Mouse (Mus musculus): ENCODE data around the gene Gm20532. TPM values are rescaled to one million over a fixed set of nuclear protein-coding genes. Genes with fewer than 3 reads are reported as not detected.

Gm20532 gene
- polyA plus RNA-seq, 1 experiment from 2014 or later = not detected

- H3K36me3 ChIP-seq (ENCODE audit: control insufficient read depth, insufficient read depth, low read length) = no peaks in the 10 kb centered on the region
- H3K27ac ChIP-seq (ENCODE audit: low read depth, low read length) = no peak overlapping the region
- no peaks in the 10 kb centered on the region for H3K4me1 ChIP-seq (replicated peaks; ENCODE audit: control insufficient read depth, insufficient read depth, low read length)
- no peak overlapping the region for H3K4me3 ChIP-seq (ENCODE audit: low read depth, low read length)
- ATAC-seq (ENCODE audit: low FRiP score) (no peak), DNase-seq (ENCODE audit: low spot score) (no peak)
- no peaks in the 10 kb centered on the region for H3K27me3 ChIP-seq (ENCODE audit: control insufficient read depth, insufficient read depth, low read length)
- H3K9ac ChIP-seq (ENCODE audit: low read depth, low read length) = no peak overlapping the region
- WGBS = 44% methylated on average over 4 of the region's 4 CpGs
- H3K4me2 ChIP-seq (replicated peaks; ENCODE audit: low read depth, low read length) = no peak overlapping the region
- no peaks in the 10 kb centered on the region for H3K9me3 ChIP-seq (ENCODE audit: control insufficient read depth, low read length)
Observed at GRCm38 (mm10) chr2:26575865-26576264, 10.6 kb upstream of the Gm20532 start.

- no peaks in the 10 kb centered on the region for H3K4me1 ChIP-seq (replicated peaks; ENCODE audit: control insufficient read depth, insufficient read depth, low read length)
- H3K4me2 ChIP-seq (replicated peaks; ENCODE audit: low read depth, low read length) = no peak overlapping the region
- DNase-seq (ENCODE audit: low spot score) (no peak), ATAC-seq (ENCODE audit: low FRiP score) (no peak)
- 49% methylated on average over 4 of the region's 4 CpGs for WGBS
- H3K9me3 ChIP-seq (ENCODE audit: control insufficient read depth, low read length) = no peaks in the 10 kb centered on the region
- H3K27me3 ChIP-seq (ENCODE audit: control insufficient read depth, insufficient read depth, low read length) = no peaks in the 10 kb centered on the region
- no peak overlapping the region for H3K27ac ChIP-seq (ENCODE audit: low read depth, low read length)
- H3K9ac ChIP-seq (ENCODE audit: low read depth, low read length) = no peak overlapping the region
- H3K36me3 ChIP-seq (ENCODE audit: control insufficient read depth, insufficient read depth, low read length) = no peaks in the 10 kb centered on the region
- H3K4me3 ChIP-seq (ENCODE audit: low read depth, low read length) = no peak overlapping the region
Observed at GRCm38 (mm10) chr2:26576462-26576861, 10.0 kb upstream of the Gm20532 start.

GRCm38 (mm10) chr2:26578369-26578768 is 8.1 kb upstream of the Gm20532 start:
- Histone ChIP-seq H3K4me2 (replicated peaks; ENCODE audit: low read depth, low read length) (no peak overlapping the region), H3K4me3 (ENCODE audit: low read depth, low read length) (no peak overlapping the region), H3K27ac (ENCODE audit: low read depth, low read length) (peak overlapping the region; percentile 60; the same call in 1 of the 2 replicates), H3K36me3 (ENCODE audit: control insufficient read depth, insufficient read depth, low read length) (no peaks in the 10 kb centered on the region), H3K9me3 (ENCODE audit: control insufficient read depth, low read length) (no peaks in the 10 kb centered on the region), H3K9ac (ENCODE audit: low read depth, low read length) (no peak overlapping the region), H3K27me3 (ENCODE audit: control insufficient read depth, insufficient read depth, low read length) (no peaks in the 10 kb centered on the region), H3K4me1 (replicated peaks; ENCODE audit: control insufficient read depth, insufficient read depth, low read length) (no peaks in the 10 kb centered on the region)
- DNase-seq (ENCODE audit: low spot score) (no peak), ATAC-seq (ENCODE audit: low FRiP score) (no peak)
- 40% methylated on average over 6 of the region's 6 CpGs for WGBS

- ATAC-seq (ENCODE audit: low FRiP score) (no peak), DNase-seq (ENCODE audit: low spot score) (no peak)
- H3K4me3 ChIP-seq (ENCODE audit: low read depth, low read length) = no peak within 1 kb of the TSS
- H3K27me3 ChIP-seq (ENCODE audit: control insufficient read depth, insufficient read depth, low read length) = no peaks in the 10 kb centered on the region
- no peaks in the 10 kb centered on the region for H3K4me1 ChIP-seq (replicated peaks; ENCODE audit: control insufficient read depth, insufficient read depth, low read length)
- H3K27ac ChIP-seq (ENCODE audit: low read depth, low read length) = no peak within 1 kb of the TSS
- H3K4me2 ChIP-seq (replicated peaks; ENCODE audit: low read depth, low read length) = no peak within 1 kb of the TSS
- WGBS = 83% methylated on average over 1 of the region's 1 CpGs
- H3K9ac ChIP-seq (ENCODE audit: low read depth, low read length) = no peak within 1 kb of the TSS
- H3K36me3 ChIP-seq (ENCODE audit: control insufficient read depth, insufficient read depth, low read length) = no peaks in the 10 kb centered on the region
- H3K9me3 ChIP-seq (ENCODE audit: control insufficient read depth, low read length) = no peaks in the 10 kb centered on the region
Observed at GRCm38 (mm10) chr2:26579714-26580113, 6.7 kb upstream of the Gm20532 start, which contains the start of gene Egfl7. TSS of gene Egfl7 (plus strand) at chr2:26580014.

DNA sequence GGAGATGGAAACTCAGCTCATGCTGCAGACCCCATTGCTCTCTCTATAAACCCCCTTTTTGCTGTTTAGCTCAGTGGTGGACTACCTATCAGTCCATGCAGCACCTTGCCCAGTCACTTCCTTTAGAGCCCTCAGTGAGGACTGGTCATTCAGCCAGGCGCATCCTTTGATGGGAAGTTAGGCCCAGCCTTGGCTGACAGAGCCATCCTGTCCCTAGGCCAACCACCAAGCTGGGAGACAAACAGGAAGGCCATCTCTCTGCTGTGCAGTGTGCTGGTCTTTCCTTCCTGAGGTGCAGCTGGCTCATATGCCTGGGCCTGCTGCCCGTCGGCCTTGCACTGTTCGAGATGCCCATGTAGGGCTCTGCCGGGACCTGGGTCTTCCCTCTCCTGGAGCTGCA is 5.7 kb upstream of the Gm20532 start:
- Histone ChIP-seq H3K4me2 (replicated peaks; ENCODE audit: low read depth, low read length) (no peak overlapping the region), H3K27me3 (ENCODE audit: control insufficient read depth, insufficient read depth, low read length) (no peaks in the 10 kb centered on the region), H3K9ac (ENCODE audit: low read depth, low read length) (no peak overlapping the region), H3K4me1 (replicated peaks; ENCODE audit: control insufficient read depth, insufficient read depth, low read length) (no peaks in the 10 kb centered on the region), H3K27ac (ENCODE audit: low read depth, low read length) (no peak overlapping the region), H3K36me3 (ENCODE audit: control insufficient read depth, insufficient read depth, low read length) (no peaks in the 10 kb centered on the region), H3K9me3 (ENCODE audit: control insufficient read depth, low read length) (no peaks in the 10 kb centered on the region), H3K4me3 (ENCODE audit: low read depth, low read length) (no peak overlapping the region)
- DNase-seq (ENCODE audit: low spot score) (no peak), ATAC-seq (ENCODE audit: low FRiP score) (no peak)
- 89% methylated on average over 5 of the region's 5 CpGs for WGBS

DNA sequence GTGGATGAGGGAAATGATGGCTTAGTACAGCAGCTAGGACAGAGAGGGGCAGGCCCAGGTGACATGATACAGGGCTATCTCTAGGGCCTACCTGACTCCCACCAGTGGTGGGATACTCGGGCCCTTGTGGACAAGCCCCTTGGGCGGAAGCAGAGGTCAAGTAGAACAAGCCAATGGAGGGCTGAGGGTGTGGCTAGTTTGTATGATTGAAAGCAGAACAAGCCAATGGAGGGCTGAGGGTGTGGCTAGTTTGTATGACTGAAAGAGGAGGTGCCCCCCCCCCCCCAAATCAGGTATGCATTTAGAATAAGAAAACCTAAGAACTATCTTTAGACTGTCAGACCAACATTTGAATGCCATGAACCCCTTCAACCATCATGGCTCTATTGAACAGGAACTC is 4.2 kb upstream of the Gm20532 start:
- H3K4me2 ChIP-seq (replicated peaks; ENCODE audit: low read depth, low read length) = no peak overlapping the region
- H3K9ac ChIP-seq (ENCODE audit: low read depth, low read length) = no peak overlapping the region
- ATAC-seq (ENCODE audit: low FRiP score) (no peak), DNase-seq (ENCODE audit: low spot score) (no peak)
- H3K4me1 ChIP-seq (replicated peaks; ENCODE audit: control insufficient read depth, insufficient read depth, low read length) = no peaks in the 10 kb centered on the region
- 55% methylated on average over 2 of the region's 2 CpGs for WGBS
- no peak overlapping the region for H3K4me3 ChIP-seq (ENCODE audit: low read depth, low read length)
- no peaks in the 10 kb centered on the region for H3K27me3 ChIP-seq (ENCODE audit: control insufficient read depth, insufficient read depth, low read length)
- no peaks in the 10 kb centered on the region for H3K36me3 ChIP-seq (ENCODE audit: control insufficient read depth, insufficient read depth, low read length)
- no peaks in the 10 kb centered on the region for H3K9me3 ChIP-seq (ENCODE audit: control insufficient read depth, low read length)
- no peak overlapping the region for H3K27ac ChIP-seq (ENCODE audit: low read depth, low read length)

GRCm38 (mm10) chr2:26582741-26583140 is 3.7 kb upstream of the Gm20532 start:
- no peak overlapping the region for H3K9ac ChIP-seq (ENCODE audit: low read depth, low read length)
- H3K9me3 ChIP-seq (ENCODE audit: control insufficient read depth, low read length) = no peaks in the 10 kb centered on the region
- no peak overlapping the region for H3K4me2 ChIP-seq (replicated peaks; ENCODE audit: low read depth, low read length)
- H3K36me3 ChIP-seq (ENCODE audit: control insufficient read depth, insufficient read depth, low read length) = no peaks in the 10 kb centered on the region
- H3K27ac ChIP-seq (ENCODE audit: low read depth, low read length) = no peak overlapping the region
- H3K4me3 ChIP-seq (ENCODE audit: low read depth, low read length) = no peak overlapping the region
- DNase-seq (ENCODE audit: low spot score) = no peak
- H3K27me3 ChIP-seq (ENCODE audit: control insufficient read depth, insufficient read depth, low read length) = no peaks in the 10 kb centered on the region
- ATAC-seq (ENCODE audit: low FRiP score) = no peak
- H3K4me1 ChIP-seq (replicated peaks; ENCODE audit: control insufficient read depth, insufficient read depth, low read length) = no peaks in the 10 kb centered on the region
- WGBS = 79% methylated on average over 7 of the region's 7 CpGs

- Histone ChIP-seq H3K4me3 (ENCODE audit: low read depth, low read length) (no peak overlapping the region; the same call in 1 of the 2 replicates), H3K9ac (ENCODE audit: low read depth, low read length) (no peak overlapping the region), H3K9me3 (ENCODE audit: control insufficient read depth, low read length) (no peaks in the 10 kb centered on the region), H3K4me2 (replicated peaks; ENCODE audit: low read depth, low read length) (no peak overlapping the region), H3K27me3 (ENCODE audit: control insufficient read depth, insufficient read depth, low read length) (no peaks in the 10 kb centered on the region), H3K36me3 (ENCODE audit: control insufficient read depth, insufficient read depth, low read length) (no peaks in the 10 kb centered on the region), H3K27ac (ENCODE audit: low read depth, low read length) (no peak overlapping the region), H3K4me1 (replicated peaks; ENCODE audit: control insufficient read depth, insufficient read depth, low read length) (no peaks in the 10 kb centered on the region)
- DNase-seq (ENCODE audit: low spot score) = no peak
- WGBS = 68% methylated on average over 11 of the region's 11 CpGs
- no peak for ATAC-seq (ENCODE audit: low FRiP score)
Observed at GRCm38 (mm10) chr2:26583640-26584039, 2.8 kb upstream of the Gm20532 start.

DNA sequence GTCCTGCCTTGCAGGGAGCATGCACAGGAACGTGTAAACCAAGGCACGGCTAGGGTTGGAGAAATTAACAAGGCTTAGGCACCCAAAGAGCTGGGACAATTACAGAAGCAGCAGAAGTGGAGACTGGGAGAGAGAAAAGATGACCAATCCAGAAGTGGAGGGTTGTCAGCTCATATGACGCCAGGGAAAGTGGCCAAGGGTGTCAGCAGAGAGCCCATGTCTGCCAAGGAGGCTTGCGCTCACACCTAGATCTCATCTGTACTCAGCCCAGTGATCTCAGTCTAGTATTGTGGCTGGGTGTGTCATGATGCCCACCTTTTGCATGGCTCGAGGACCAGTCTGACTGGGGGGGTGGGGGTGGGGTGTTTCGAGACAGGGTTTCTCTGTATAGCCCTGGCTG is 726 bp upstream of the Gm20532 start:
- ATAC-seq (ENCODE audit: low FRiP score) = no peak
- H3K4me2 ChIP-seq (replicated peaks; ENCODE audit: low read depth, low read length) = no peak overlapping the region
- H3K9me3 ChIP-seq (ENCODE audit: control insufficient read depth, low read length) = no peaks in the 10 kb centered on the region
- H3K9ac ChIP-seq (ENCODE audit: low read depth, low read length) = no peak overlapping the region
- DNase-seq (ENCODE audit: low spot score) = no peak
- no peaks in the 10 kb centered on the region for H3K27me3 ChIP-seq (ENCODE audit: control insufficient read depth, insufficient read depth, low read length)
- no peak overlapping the region for H3K4me3 ChIP-seq (ENCODE audit: low read depth, low read length)
- H3K27ac ChIP-seq (ENCODE audit: low read depth, low read length) = peak overlapping the region; percentile 7; the same call in 1 of the 2 replicates
- no peaks in the 10 kb centered on the region for H3K36me3 ChIP-seq (ENCODE audit: control insufficient read depth, insufficient read depth, low read length)
- 62% methylated on average over 6 of the region's 6 CpGs for WGBS
- H3K4me1 ChIP-seq (replicated peaks; ENCODE audit: control insufficient read depth, insufficient read depth, low read length) = no peaks in the 10 kb centered on the region

Data from hindbrain, embryonic 11.5 days (tissue).